Mouse (Mus musculus) Muller cell, postnatal 12 days (primary cell): ENCODE data around the gene Plekhh2.

Experiments used
- DNase-seq: peaks from one replicate; pipeline ENCODE4 v3.0.0-alpha.2; 2015; ENCODE audit errors: inconsistent ontology term

The Plekhh2 gene

DNA sequence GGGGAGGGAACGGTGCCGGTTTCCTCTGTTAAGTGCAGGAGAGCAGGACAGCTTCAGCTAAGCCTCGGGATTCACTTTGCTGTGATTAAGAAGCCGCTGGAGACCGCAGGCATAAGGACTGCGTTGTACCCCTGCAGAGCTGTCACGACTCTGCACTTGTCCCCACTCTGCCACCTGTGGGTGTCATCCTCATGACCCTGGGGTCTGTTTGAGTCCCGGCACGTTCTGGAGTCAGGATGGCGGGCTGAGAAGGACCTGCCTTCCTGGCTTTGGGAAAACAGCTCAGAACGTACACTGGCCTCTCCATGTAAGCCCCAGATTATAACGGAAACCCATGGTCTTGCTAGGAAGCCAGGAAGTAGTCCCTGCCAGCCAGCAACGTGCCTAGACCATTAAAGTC, 95.3 kb downstream of the Plekhh2 start:
- DNase-seq: no peak

- no peak for DNase-seq
These were observed 95.9 kb downstream of the Plekhh2 start for GRCm38 (mm10) chr17:84607617-84608016.

- DNase-seq: no peak
These were observed 96.9 kb downstream of the Plekhh2 start for GRCm38 (mm10) chr17:84608606-84609005.

GRCm38 (mm10) chr17:84611500-84611899, 99.8 kb downstream of the Plekhh2 start:
- DNase-seq: no peak

- DNase-seq: no peak
These were observed 100.3 kb downstream of the Plekhh2 start for GRCm38 (mm10) chr17:84611971-84612370.

DNA sequence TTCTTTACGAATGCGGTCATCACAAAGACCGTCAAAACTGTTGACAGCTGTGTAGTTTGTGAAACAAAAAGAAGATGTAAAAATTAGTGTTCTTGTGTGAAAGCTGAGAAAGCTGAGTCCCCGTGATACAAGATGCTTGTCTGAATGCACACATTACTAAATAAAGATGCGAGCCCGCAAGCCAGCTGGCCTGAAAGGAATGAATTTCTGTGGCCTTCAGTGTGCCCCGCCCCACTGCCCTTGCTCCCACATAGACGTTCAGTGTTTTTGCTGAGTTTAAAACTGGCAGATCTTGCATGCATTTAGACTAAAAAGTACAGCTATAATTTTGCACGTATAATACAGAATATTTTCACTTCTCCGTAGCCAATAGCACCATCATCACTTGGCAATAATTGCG, 104.1 kb downstream of the Plekhh2 start:
- DNase-seq: no peak

DNA sequence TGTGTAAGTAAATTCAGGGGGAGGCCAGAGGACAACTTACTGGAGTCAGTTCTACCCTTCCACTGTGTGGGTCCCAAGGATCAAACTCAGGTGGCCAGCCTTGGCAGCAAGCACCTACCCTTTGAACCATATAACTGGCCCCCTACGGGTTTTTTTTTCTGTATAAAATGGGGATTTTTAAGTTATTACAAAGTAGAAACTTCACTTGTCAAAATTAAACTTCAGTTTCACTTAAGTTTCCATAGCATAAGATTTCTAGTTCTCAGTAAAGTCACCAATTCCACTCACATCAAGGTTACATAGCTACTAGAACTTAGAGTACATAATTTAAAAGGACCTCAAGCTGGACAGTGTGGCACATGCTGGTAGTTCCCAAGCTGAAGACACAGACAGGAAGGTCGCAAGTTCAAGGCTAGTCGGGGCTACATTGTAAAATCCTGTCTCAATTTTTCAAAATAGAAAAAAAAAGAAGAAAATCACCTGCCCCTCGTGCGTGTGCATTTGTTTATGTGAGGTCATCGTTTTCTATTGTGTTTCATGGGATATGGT, 104.9 kb downstream of the Plekhh2 start:
- no peak for DNase-seq

DNA sequence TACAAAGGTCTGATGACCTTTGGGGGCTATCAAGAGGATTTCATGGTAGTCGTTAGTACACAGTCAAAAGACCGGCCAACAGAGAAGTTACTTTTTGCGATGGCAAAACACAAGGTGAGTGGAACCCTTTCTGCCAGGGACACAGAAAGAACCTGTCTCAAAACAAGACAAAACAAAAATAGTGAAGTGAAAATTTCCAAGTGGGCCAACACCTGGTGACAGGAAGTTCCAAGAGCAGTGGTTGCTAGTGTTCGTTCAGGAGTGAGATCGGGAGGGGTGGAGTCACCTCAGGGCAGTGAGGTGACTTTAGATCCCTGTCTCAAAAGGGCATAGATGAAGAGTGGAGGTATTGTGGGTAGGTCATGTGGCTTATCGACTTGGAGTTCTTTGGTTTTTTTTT, 106.3 kb downstream of the Plekhh2 start:
- no peak for DNase-seq

DNA sequence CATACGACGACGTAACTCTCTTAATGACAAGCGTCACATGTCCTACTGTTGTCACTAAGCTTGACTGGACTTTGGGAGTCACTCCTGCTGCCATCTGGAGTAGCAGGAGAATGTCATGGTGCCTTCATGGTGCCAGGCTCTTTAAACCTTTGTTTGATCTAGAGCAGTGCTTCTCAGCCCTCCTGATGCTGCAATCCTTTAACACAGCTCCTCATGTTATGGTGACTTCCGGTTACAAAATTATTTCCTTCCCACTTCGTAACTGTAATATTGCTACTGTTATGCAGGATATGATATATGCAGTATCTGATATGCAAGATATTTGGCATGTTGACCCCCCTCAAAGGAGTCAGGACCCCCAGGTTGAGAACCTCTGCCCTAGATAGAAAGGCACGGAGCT, 107.4 kb downstream of the Plekhh2 start:
- DNase-seq: no peak

- DNase-seq: peak; percentile 82
These were observed 108.4 kb downstream of the Plekhh2 start for GRCm38 (mm10) chr17:84620076-84620475.

GRCm38 (mm10) chr17:84620610-84621009, 108.9 kb downstream of the Plekhh2 start:
- no peak for DNase-seq

DNA sequence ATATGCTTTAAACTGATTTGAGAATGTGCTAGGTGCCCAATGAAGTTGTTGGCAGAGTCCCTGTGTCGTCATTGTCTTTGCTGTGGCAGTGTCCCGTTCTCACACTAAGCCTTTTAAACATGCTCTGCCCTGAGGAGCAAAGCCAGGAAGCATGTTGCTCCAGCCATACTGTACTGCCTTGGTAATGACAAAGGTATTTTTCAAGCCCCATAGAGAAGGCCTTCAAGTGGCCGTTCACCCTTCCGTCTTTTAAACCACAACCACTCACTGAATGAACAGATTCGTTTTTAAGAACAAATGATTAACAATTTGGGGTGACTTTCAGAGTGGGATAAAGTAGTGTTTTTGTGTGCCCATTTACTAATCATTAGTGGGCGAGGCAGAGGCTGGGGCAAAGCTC, 109.5 kb downstream of the Plekhh2 start:
- DNase-seq: no peak

DNA sequence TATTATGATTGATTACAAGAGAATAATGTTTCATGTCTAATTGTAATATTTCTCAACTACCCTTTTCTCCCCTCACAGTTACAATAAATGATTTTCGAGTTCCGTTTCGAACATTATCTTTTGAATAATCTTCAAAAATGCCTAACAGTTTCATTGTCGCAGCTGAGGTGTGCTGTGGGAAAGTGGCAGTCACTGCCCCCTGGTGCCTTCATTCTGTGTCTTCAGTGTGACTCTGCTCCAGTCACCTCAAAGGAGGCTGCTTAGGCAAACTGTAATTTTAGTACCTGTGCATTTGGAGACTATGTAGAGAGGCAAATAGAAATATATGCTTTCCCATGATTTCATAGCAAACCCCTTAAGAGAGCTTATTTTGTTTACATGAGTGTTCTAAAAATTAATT, 110.3 kb downstream of the Plekhh2 start:
- DNase-seq: no peak

DNA sequence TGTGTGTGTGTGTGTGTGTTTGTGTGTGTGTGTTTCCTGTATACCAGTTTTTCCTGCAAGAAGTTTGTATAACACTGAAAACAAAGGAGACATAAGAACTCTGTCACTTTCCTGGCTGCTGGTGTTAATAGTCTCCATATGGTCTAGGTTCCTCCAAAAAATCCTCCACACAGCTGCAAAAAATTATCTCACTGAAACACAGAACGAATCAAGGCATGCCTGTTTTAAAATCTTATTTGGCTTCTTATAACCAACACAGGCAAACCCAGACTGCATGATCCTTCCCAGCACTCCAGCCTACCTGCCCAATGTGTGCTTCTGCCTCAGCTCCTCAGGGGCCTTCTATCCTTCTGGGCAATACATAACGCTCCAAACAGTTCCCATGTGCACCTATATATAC, 111.2 kb downstream of the Plekhh2 start:
- no peak for DNase-seq

DNA sequence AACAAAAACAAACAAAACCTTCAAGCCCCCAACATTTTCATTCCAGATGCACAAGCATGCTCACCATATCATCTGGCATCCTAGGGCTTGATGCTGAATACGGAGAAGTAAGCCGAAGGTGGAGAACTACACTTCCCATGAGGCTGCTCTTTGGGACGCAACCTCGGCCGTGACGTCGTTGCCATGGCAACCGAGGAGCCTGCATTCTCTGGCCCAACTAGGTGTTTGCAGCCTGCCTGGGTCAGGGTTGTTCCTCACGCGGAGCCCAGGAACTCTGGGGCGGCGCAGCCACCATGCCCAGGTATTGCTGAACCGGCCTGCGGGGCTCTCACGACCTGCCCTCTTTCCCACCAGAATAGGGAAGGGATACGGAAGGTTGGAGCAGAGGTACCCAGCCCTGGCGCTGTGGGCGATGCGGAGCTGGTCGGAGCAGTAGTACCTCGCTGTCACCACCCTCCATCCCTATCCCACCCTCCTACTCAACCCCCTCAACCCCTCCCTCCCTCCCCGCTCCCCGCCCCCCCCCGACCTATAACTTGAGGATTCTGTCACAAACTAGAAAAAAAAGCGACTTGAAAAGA, 114.7 kb downstream of the Plekhh2 start, which contains the start of gene Dync2li1:
Dync2li1 (plus strand) TSS at position 221 of the 581 bp plus-strand sequence.
- DNase-seq: peak; percentile 88

DNA sequence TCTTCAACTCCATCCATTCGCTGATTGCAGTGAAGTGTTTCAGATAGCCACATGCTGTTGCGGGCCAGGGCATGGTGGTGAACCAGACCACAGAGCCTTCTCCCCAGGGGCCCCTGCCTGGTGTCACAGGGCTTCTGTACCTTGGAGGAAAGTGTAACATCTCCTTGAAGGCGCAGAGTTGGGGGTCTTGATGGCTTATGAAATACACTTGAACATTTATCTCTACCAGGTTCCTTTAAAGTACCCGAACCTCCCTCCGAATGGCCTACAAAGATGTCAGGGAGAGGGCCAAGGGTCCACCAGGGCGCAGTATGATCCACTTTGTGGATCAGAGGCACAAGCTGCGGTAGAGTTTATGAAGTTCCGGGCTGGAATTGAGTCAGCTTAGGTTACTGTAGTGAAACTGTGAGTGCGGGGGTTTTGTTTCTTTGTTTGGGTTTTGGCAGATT, 115.2 kb downstream of the Plekhh2 start:
- peak; percentile 53 for DNase-seq

DNA sequence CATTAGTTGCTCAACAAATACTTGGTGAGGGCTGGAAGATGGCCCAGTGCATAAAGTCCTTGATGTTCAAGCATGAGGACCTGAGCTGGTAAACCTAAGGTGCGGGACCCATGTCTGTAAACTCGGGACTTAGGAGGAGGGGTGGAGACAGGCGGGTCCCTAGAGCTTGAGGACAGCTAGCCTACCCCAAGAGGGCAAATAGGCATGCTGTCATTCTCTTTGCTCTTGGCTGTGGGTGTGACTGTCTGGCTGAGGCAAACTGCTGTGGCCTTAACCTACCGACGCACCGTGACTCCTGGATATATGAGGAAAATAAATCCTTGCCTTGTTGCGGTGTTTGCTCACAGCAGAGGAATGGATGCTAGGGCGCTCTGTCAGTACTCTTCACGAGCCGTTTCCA, 116.0 kb downstream of the Plekhh2 start:
- no peak for DNase-seq

- no peak for DNase-seq
These were observed 116.9 kb downstream of the Plekhh2 start for GRCm38 (mm10) chr17:84628611-84629010.

DNA sequence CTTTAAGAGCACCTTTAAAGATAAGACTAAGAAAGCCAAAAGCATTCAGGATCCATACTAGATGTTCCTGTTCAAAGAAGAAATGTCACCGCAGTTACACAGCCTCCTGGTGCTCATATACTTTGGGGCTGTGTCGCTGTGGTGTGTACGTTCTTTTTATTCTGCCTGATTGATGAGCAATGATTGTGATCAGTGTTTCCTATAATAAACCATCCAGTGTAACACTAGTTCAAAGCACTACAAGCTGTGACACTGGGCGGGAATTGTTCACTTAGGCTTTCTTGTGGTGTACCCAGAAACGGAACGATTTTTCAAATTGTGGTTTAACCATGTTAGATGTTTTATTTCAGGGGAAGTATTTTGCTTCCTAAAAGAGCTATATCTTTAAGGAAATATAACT, 120.1 kb downstream of the Plekhh2 start:
- DNase-seq: no peak

DNA sequence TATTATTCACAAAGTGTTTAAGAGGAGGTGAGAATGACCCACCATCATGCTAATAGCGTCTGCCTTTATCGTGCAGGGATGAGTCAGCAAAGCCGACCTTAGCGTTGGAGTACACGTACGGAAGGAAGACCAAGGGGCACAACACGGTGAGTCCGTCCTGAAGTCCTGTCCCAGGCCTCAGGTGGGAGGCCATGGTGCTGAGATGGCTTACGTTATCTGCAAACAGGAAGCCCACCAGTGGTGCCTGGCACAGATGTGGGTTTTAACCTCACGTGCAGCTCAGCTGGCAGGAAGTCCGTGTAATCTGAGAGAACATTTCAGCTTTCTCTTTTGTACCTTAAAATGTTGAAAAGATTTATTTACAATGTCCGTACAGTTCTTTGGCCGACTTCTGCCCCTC, 121.7 kb downstream of the Plekhh2 start:
- no peak for DNase-seq

GRCm38 (mm10) chr17:84636328-84636727, 124.6 kb downstream of the Plekhh2 start:
- DNase-seq: peak; percentile 82

DNA sequence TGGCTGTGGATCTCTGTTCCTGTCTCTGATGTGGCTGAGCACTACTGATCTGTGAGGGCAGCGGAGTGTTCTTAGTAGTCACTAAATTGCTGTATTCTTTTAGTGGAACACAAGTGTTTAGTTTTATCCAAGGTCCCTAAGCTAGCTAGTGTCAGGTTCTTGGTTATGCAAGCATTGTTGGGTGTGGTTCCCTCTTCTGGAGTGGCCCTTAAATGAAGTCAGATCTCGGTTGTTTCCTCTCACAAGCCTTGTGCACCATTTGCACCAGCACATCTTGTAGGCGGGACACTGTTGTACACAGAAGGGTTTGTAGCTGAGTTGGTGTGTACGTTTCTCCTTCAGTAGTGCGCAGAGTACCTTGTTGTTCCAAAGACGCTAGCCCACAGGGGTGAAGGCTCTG, 126.3 kb downstream of the Plekhh2 start:
- DNase-seq: no peak

DNA sequence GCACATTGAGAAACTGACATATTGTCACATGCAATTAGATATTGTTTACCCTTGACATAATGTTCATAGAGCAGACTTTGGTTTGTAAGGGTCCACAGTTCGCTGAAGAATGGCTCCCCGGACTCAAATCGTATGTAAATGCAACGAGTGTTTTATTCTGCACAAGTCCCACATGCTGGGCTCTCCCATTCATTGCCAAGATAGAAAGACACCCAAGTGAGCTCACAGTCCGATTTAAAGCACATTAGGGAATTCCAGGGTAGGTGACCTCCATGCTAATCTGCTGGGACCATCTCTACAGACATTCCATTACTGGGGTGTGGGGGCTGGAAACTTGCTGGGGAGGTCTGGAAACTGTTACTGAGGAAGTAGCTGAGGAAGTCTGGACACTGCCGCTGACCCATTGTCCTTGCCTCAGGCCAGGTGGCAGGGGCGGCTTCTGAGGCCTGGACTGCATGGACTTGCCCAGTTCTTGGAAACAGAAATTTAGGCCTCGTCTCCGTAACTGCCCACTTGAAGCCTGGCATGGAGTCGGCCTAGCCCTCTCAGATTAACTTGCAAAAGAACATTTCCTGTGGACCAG, 128.2 kb downstream of the Plekhh2 start:
- no peak for DNase-seq

DNA sequence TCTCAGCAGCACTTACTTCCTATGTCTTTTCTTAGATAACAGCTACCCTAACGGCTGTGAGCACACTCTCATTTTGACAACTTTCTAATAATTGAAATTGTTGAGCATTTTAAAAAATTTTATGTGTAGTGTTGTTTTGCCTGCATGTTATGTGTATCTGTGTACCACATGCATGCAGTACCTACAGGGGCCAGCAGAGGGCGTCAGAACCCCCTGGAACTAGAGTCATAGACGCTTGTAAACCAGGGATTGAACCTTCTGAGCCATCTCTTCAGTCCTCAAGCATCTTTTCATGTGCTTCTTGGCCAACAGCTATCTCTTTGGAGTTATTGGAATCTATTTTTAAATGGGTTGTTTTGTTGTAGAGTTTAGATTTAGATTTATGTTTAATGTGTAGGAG, 130.2 kb downstream of the Plekhh2 start:
- no peak for DNase-seq
